Mouse (Mus musculus): ENCODE measurements around the gene Zfp541. TPM values are rescaled to one million over a fixed set of nuclear protein-coding genes. Genes with fewer than 3 reads are reported as not detected.

Gene Zfp541
- polyA plus RNA-seq, 1 experiment, result not detected

- Histone ChIP-seq H3K4me3 (replicated peaks; ENCODE audit: control insufficient read depth, low read depth, low read length) (no peak overlapping the region), H3K27ac (ENCODE audit: control insufficient read depth, insufficient read depth, low read depth, low read length, poor library complexity) (no peak overlapping the region), H3K4me1 (ENCODE audit: control insufficient read depth, insufficient read depth, low read length) (no peaks in the 10 kb centered on the region; the same call in 1 of the 2 replicates)
- no peak for TF ChIP-seq CTCF (IDR thresholded peaks at IDR 0.05; ENCODE audit: control insufficient read depth, insufficient read depth, low read length)
- TF ChIP-seq POLR2A (IDR thresholded peaks at IDR 0.05; ENCODE audit: borderline replicate concordance, control insufficient read depth, low read depth, low read length), result no peak
- WGBS, result 81% methylated on average over 6 of the region's 6 CpGs
Observed at GRCm38 (mm10) chr7:16071906-16072305, 10.3 kb downstream of the Zfp541 start.

GRCm38 (mm10) chr7:16079947-16080346 lies 18.3 kb downstream of the Zfp541 start:
- H3K4me1 ChIP-seq (ENCODE audit: control insufficient read depth, insufficient read depth, low read length), result no peaks in the 10 kb centered on the region; the same call in 1 of the 2 replicates
- WGBS, result 54% methylated on average over 1 of the region's 1 CpGs
- H3K4me3 ChIP-seq (replicated peaks; ENCODE audit: control insufficient read depth, low read depth, low read length), result no peak overlapping the region
- H3K27ac ChIP-seq (ENCODE audit: control insufficient read depth, insufficient read depth, low read depth, low read length, poor library complexity), result no peak overlapping the region
- TF ChIP-seq POLR2A (IDR thresholded peaks at IDR 0.05; ENCODE audit: borderline replicate concordance, control insufficient read depth, low read depth, low read length) (no peak), CTCF (IDR thresholded peaks at IDR 0.05; ENCODE audit: control insufficient read depth, insufficient read depth, low read length) (no peak)

- 69% methylated on average over 4 of the region's 4 CpGs for WGBS
Observed at GRCm38 (mm10) chr7:16080581-16080980, 19.0 kb downstream of the Zfp541 start.

GRCm38 (mm10) chr7:16083361-16083760 lies 21.7 kb downstream of the Zfp541 start:
- Histone ChIP-seq H3K4me1 (ENCODE audit: control insufficient read depth, insufficient read depth, low read length) (no peaks in the 10 kb centered on the region; the same call in 1 of the 2 replicates), H3K27ac (ENCODE audit: control insufficient read depth, insufficient read depth, low read depth, low read length, poor library complexity) (no peak overlapping the region), H3K4me3 (replicated peaks; ENCODE audit: control insufficient read depth, low read depth, low read length) (no peak overlapping the region)
- TF ChIP-seq CTCF (IDR thresholded peaks at IDR 0.05; ENCODE audit: control insufficient read depth, insufficient read depth, low read length) (no peak), POLR2A (IDR thresholded peaks at IDR 0.05; ENCODE audit: borderline replicate concordance, control insufficient read depth, low read depth, low read length) (no peak)
- 68% methylated on average over 4 of the region's 4 CpGs for WGBS

More at GRCm38 (mm10) chr7:16080581-16080980, 19.0 kb downstream of the Zfp541 start:
- H3K27ac ChIP-seq (ENCODE audit: control insufficient read depth, insufficient read depth, low read depth, low read length, poor library complexity), result no peak overlapping the region
- no peak for TF ChIP-seq POLR2A (IDR thresholded peaks at IDR 0.05; ENCODE audit: borderline replicate concordance, control insufficient read depth, low read depth, low read length)
- TF ChIP-seq CTCF (IDR thresholded peaks at IDR 0.05; ENCODE audit: control insufficient read depth, insufficient read depth, low read length), result no peak
- H3K4me3 ChIP-seq (replicated peaks; ENCODE audit: control insufficient read depth, low read depth, low read length), result no peak overlapping the region
- H3K4me1 ChIP-seq (ENCODE audit: control insufficient read depth, insufficient read depth, low read length), result no peaks in the 10 kb centered on the region; the same call in 1 of the 2 replicates

GRCm38 (mm10) chr7:16087587-16087986 lies 26.0 kb downstream of the Zfp541 start:
- Histone ChIP-seq H3K27ac (ENCODE audit: control insufficient read depth, insufficient read depth, low read depth, low read length, poor library complexity) (no peak overlapping the region), H3K4me1 (ENCODE audit: control insufficient read depth, insufficient read depth, low read length) (no peaks in the 10 kb centered on the region; the same call in 1 of the 2 replicates), H3K4me3 (replicated peaks; ENCODE audit: control insufficient read depth, low read depth, low read length) (no peak overlapping the region)
- 74% methylated on average over 2 of the region's 2 CpGs for WGBS
- TF ChIP-seq CTCF (IDR thresholded peaks at IDR 0.05; ENCODE audit: control insufficient read depth, insufficient read depth, low read length) (no peak), POLR2A (IDR thresholded peaks at IDR 0.05; ENCODE audit: borderline replicate concordance, control insufficient read depth, low read depth, low read length) (no peak)

GRCm38 (mm10) chr7:16094592-16094991 lies 33.0 kb downstream of the Zfp541 start:
- 56% methylated on average over 3 of the region's 3 CpGs for WGBS
- TF ChIP-seq CTCF (IDR thresholded peaks at IDR 0.05; ENCODE audit: control insufficient read depth, insufficient read depth, low read length) (no peak), POLR2A (IDR thresholded peaks at IDR 0.05; ENCODE audit: borderline replicate concordance, control insufficient read depth, low read depth, low read length) (no peak)
- Histone ChIP-seq H3K4me1 (ENCODE audit: control insufficient read depth, insufficient read depth, low read length) (peaks cover 1% of the 10 kb centered on the region; the same call in 1 of the 2 replicates), H3K4me3 (replicated peaks; ENCODE audit: control insufficient read depth, low read depth, low read length) (no peak overlapping the region), H3K27ac (ENCODE audit: control insufficient read depth, insufficient read depth, low read depth, low read length, poor library complexity) (no peak overlapping the region)

GRCm38 (mm10) chr7:16098021-16099017 lies 36.7 kb downstream of the Zfp541 start, which contains the start of gene Napa:
Napa (plus strand) TSS chr7:16098458.
- Histone ChIP-seq H3K4me3 (replicated peaks; ENCODE audit: control insufficient read depth, low read depth, low read length) (peak within 1 kb of the TSS; percentile 83), H3K27ac (ENCODE audit: control insufficient read depth, insufficient read depth, low read depth, low read length, poor library complexity) (peak within 1 kb of the TSS; percentile 88), H3K4me1 (ENCODE audit: control insufficient read depth, insufficient read depth, low read length) (peaks cover 1% of the 10 kb centered on the region; the same call in 1 of the 2 replicates)
- peak; percentile 99 for TF ChIP-seq POLR2A (IDR thresholded peaks at IDR 0.05; ENCODE audit: borderline replicate concordance, control insufficient read depth, low read depth, low read length)
- peak; percentile 38; the same call in 1 of the 2 replicates for TF ChIP-seq CTCF (IDR thresholded peaks at IDR 0.05; ENCODE audit: control insufficient read depth, insufficient read depth, low read length)
- WGBS, result under 1% methylated on average over 68 of the region's 68 CpGs

GRCm38 (mm10) chr7:16099901-16100300 lies 38.3 kb downstream of the Zfp541 start:
- 51% methylated on average over 4 of the region's 4 CpGs for WGBS
- H3K4me3 ChIP-seq (replicated peaks; ENCODE audit: control insufficient read depth, low read depth, low read length), result peak overlapping the region; percentile 63
- peak overlapping the region; percentile 46 for H3K27ac ChIP-seq (ENCODE audit: control insufficient read depth, insufficient read depth, low read depth, low read length, poor library complexity)
- peaks cover 1% of the 10 kb centered on the region; the same call in 1 of the 2 replicates for H3K4me1 ChIP-seq (ENCODE audit: control insufficient read depth, insufficient read depth, low read length)
- TF ChIP-seq CTCF (IDR thresholded peaks at IDR 0.05; ENCODE audit: control insufficient read depth, insufficient read depth, low read length) (no peak), POLR2A (IDR thresholded peaks at IDR 0.05; ENCODE audit: borderline replicate concordance, control insufficient read depth, low read depth, low read length) (no peak)
